Mouse (Mus musculus): Measurements from ENCODE around the gene Gm17334. TPM values are rescaled to one million over a fixed set of nuclear protein-coding genes. Genes with fewer than 3 reads are reported as not detected.
A peak's percentile ranks its signal among the peaks of the same experiment; 100 is the strongest.
"Not testable (repeated sequence)": the region's sequence is repeated elsewhere in the genome, so short reads cannot be mapped to it uniquely, and the experiment has no call there.

Gm17334 gene
- polyA plus RNA-seq, 1 experiment from 2014 or later = 0.19 TPM

- 5% methylated on average over 23 of the region's 23 CpGs for WGBS
- Histone ChIP-seq H3K4me1 (ENCODE audit: control insufficient read depth, insufficient read depth, low read length) (peaks cover 52% of the 10 kb centered on the region), H3K4me3 (ENCODE audit: low read depth, low read length) (peak overlapping the region; percentile 36), H3K36me3 (ENCODE audit: control insufficient read depth, insufficient read depth, low read length) (no peaks in the 10 kb centered on the region), H3K4me2 (ENCODE audit: low read depth, low read length) (peak overlapping the region; percentile 83), H3K27ac (replicated peaks; ENCODE audit: low read depth, low read length) (peak overlapping the region; percentile 91), H3K9me3 (ENCODE audit: control insufficient read depth, low read length) (no peaks in the 10 kb centered on the region), H3K27me3 (replicated peaks; ENCODE audit: control insufficient read depth, insufficient read depth, low read length) (0 out of 2 replicates have a peak, but pooled peaks cover 6% of the 10 kb centered on the region), H3K9ac (ENCODE audit: low read depth, low read length) (peak overlapping the region; percentile 64)
- ATAC-seq (ENCODE audit: low read depth) (no peak), DNase-seq (ENCODE audit: low spot score) (peak; percentile 84)
These were observed 10.0 kb downstream of the Gm17334 start for GRCm38 (mm10) chr11:53762827-53763495.

DNA sequence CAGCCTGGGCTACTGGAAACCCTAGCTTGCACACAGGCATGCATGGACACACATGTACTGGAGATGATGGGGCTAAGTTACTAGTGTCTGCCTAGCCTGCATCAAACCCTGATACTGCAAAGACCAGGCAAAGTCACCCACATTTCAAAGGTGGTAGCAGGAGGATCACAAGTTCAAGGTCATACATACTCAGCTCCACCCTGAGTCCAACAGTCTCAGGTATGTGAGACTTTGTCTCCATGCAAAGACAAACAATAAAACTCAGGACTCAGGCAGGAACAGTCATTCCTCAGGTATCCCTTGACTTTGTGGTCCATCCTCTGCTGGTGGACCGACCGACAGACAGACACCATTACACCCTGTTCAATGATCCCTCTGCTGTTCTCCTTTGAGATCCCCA is 10.6 kb downstream of the Gm17334 start:
- peak overlapping the region; percentile 83 for H3K4me2 ChIP-seq (ENCODE audit: low read depth, low read length)
- H3K9me3 ChIP-seq (ENCODE audit: control insufficient read depth, low read length) = no peaks in the 10 kb centered on the region
- ATAC-seq (ENCODE audit: low read depth) (no peak), DNase-seq (ENCODE audit: low spot score) (no peak)
- WGBS = 61% methylated on average over 2 of the region's 2 CpGs
- no peaks in the 10 kb centered on the region for H3K36me3 ChIP-seq (ENCODE audit: control insufficient read depth, insufficient read depth, low read length)
- H3K27ac ChIP-seq (replicated peaks; ENCODE audit: low read depth, low read length) = peak overlapping the region; percentile 91
- peak overlapping the region; percentile 36; the same call in 1 of the 2 replicates for H3K4me3 ChIP-seq (ENCODE audit: low read depth, low read length)
- H3K9ac ChIP-seq (ENCODE audit: low read depth, low read length) = no peak overlapping the region
- H3K27me3 ChIP-seq (replicated peaks; ENCODE audit: control insufficient read depth, insufficient read depth, low read length) = 0 out of 2 replicates have a peak, but pooled peaks cover 6% of the 10 kb centered on the region
- H3K4me1 ChIP-seq (ENCODE audit: control insufficient read depth, insufficient read depth, low read length) = peaks cover 52% of the 10 kb centered on the region

GRCm38 (mm10) chr11:53761822-53762221 is 11.2 kb downstream of the Gm17334 start:
- ATAC-seq (ENCODE audit: low read depth) (no peak), DNase-seq (ENCODE audit: low spot score) (peak; percentile 57)
- no peak overlapping the region for H3K9ac ChIP-seq (ENCODE audit: low read depth, low read length)
- H3K27me3 ChIP-seq (replicated peaks; ENCODE audit: control insufficient read depth, insufficient read depth, low read length) = 0 out of 2 replicates have a peak, but pooled peaks cover 6% of the 10 kb centered on the region
- 46% methylated on average over 2 of the region's 2 CpGs for WGBS
- H3K4me3 ChIP-seq (ENCODE audit: low read depth, low read length) = no peak overlapping the region
- no peaks in the 10 kb centered on the region for H3K36me3 ChIP-seq (ENCODE audit: control insufficient read depth, insufficient read depth, low read length)
- peaks cover 52% of the 10 kb centered on the region for H3K4me1 ChIP-seq (ENCODE audit: control insufficient read depth, insufficient read depth, low read length)
- no peak overlapping the region for H3K4me2 ChIP-seq (ENCODE audit: low read depth, low read length)
- no peaks in the 10 kb centered on the region for H3K9me3 ChIP-seq (ENCODE audit: control insufficient read depth, low read length)
- H3K27ac ChIP-seq (replicated peaks; ENCODE audit: low read depth, low read length) = peak overlapping the region; percentile 40

GRCm38 (mm10) chr11:53761284-53761683 is 11.7 kb downstream of the Gm17334 start:
- no peaks in the 10 kb centered on the region for H3K36me3 ChIP-seq (ENCODE audit: control insufficient read depth, insufficient read depth, low read length)
- 0 out of 2 replicates have a peak, but pooled peaks cover 6% of the 10 kb centered on the region for H3K27me3 ChIP-seq (replicated peaks; ENCODE audit: control insufficient read depth, insufficient read depth, low read length)
- DNase-seq (ENCODE audit: low spot score) (no peak), ATAC-seq (ENCODE audit: low read depth) (no peak)
- H3K27ac ChIP-seq (replicated peaks; ENCODE audit: low read depth, low read length) = 0 out of 2 replicates have a peak overlapping the region, but pooled peaks have one; percentile 40
- peaks cover 52% of the 10 kb centered on the region for H3K4me1 ChIP-seq (ENCODE audit: control insufficient read depth, insufficient read depth, low read length)
- H3K9ac ChIP-seq (ENCODE audit: low read depth, low read length) = no peak overlapping the region
- WGBS = 68% methylated on average over 5 of the region's 5 CpGs
- H3K9me3 ChIP-seq (ENCODE audit: control insufficient read depth, low read length) = no peaks in the 10 kb centered on the region
- H3K4me2 ChIP-seq (ENCODE audit: low read depth, low read length) = no peak overlapping the region
- H3K4me3 ChIP-seq (ENCODE audit: low read depth, low read length) = no peak overlapping the region

GRCm38 (mm10) chr11:53759545-53760406 is 13.2 kb downstream of the Gm17334 start:
- Histone ChIP-seq H3K27me3 (replicated peaks; ENCODE audit: control insufficient read depth, insufficient read depth, low read length) (0 out of 2 replicates have a peak, but pooled peaks cover 6% of the 10 kb centered on the region), H3K4me3 (ENCODE audit: low read depth, low read length) (no peak overlapping the region), H3K4me1 (ENCODE audit: control insufficient read depth, insufficient read depth, low read length) (peaks cover 52% of the 10 kb centered on the region), H3K9me3 (ENCODE audit: control insufficient read depth, low read length) (no peaks in the 10 kb centered on the region), H3K9ac (ENCODE audit: low read depth, low read length) (peak overlapping the region; percentile 19; the same call in 1 of the 2 replicates), H3K27ac (replicated peaks; ENCODE audit: low read depth, low read length) (peak overlapping the region; percentile 11; the same call in 1 of the 2 replicates), H3K36me3 (ENCODE audit: control insufficient read depth, insufficient read depth, low read length) (no peaks in the 10 kb centered on the region), H3K4me2 (ENCODE audit: low read depth, low read length) (peak overlapping the region; percentile 16)
- peak; percentile 9; the same call in 1 of the 2 replicates for ATAC-seq (ENCODE audit: low read depth)
- DNase-seq (ENCODE audit: low spot score) = peak; percentile 75
- WGBS = 12% methylated on average over 22 of the region's 22 CpGs

- no peaks in the 10 kb centered on the region for H3K36me3 ChIP-seq (ENCODE audit: control insufficient read depth, insufficient read depth, low read length)
- no peak for ATAC-seq (ENCODE audit: low read depth)
- no peaks in the 10 kb centered on the region for H3K9me3 ChIP-seq (ENCODE audit: control insufficient read depth, low read length)
- no peak overlapping the region for H3K4me3 ChIP-seq (ENCODE audit: low read depth, low read length)
- 0 out of 2 replicates have a peak, but pooled peaks cover 6% of the 10 kb centered on the region for H3K27me3 ChIP-seq (replicated peaks; ENCODE audit: control insufficient read depth, insufficient read depth, low read length)
- peaks cover 44% of the 10 kb centered on the region for H3K4me1 ChIP-seq (ENCODE audit: control insufficient read depth, insufficient read depth, low read length)
- no peak overlapping the region for H3K9ac ChIP-seq (ENCODE audit: low read depth, low read length)
- H3K27ac ChIP-seq (replicated peaks; ENCODE audit: low read depth, low read length) = 0 out of 2 replicates have a peak overlapping the region, but pooled peaks have one; percentile 28
- DNase-seq (ENCODE audit: low spot score) = peak; percentile 36
- whole genome bisulfite sequencing = 36% methylated on average over 6 of the region's 6 CpGs
- H3K4me2 ChIP-seq (ENCODE audit: low read depth, low read length) = no peak overlapping the region
These were observed 14.1 kb downstream of the Gm17334 start for GRCm38 (mm10) chr11:53758791-53759351.

GRCm38 (mm10) chr11:53758033-53758432 is 15.0 kb downstream of the Gm17334 start:
- not testable (repeated sequence) for H3K4me2 ChIP-seq (ENCODE audit: low read depth, low read length); H3K27me3 ChIP-seq (replicated peaks; ENCODE audit: control insufficient read depth, insufficient read depth, low read length); H3K4me3 ChIP-seq (ENCODE audit: low read depth, low read length); H3K36me3 ChIP-seq (ENCODE audit: control insufficient read depth, insufficient read depth, low read length); H3K9ac ChIP-seq (ENCODE audit: low read depth, low read length); DNase-seq (ENCODE audit: low spot score); H3K27ac ChIP-seq (replicated peaks; ENCODE audit: low read depth, low read length); H3K9me3 ChIP-seq (ENCODE audit: control insufficient read depth, low read length); ATAC-seq (ENCODE audit: low read depth)
- peaks cover 36% of the 10 kb centered on the region for H3K4me1 ChIP-seq (ENCODE audit: control insufficient read depth, insufficient read depth, low read length)
- WGBS = 78% methylated on average over 9 of the region's 9 CpGs

DNA sequence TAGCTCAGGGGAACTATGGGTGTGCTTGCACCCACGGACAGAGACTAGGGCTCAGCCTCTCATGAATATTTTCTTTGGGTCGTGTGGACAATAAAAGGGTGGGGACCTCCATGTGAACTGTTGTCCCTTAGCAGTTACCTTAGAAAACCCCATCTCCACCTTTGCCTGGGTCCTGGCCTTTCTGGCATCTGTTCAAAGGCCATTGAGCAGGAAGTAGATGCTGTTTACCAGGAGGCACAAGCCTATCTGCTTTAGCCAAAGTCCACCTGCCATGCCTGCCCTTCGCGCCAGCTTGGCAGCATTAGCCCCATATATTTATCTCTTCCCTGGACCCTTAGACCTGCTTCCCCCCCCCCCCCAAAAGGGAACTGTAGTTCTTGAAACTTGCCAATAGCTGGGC is 15.4 kb downstream of the Gm17334 start:
- Histone ChIP-seq H3K4me1 (ENCODE audit: control insufficient read depth, insufficient read depth, low read length) (peaks cover 32% of the 10 kb centered on the region), H3K9ac (ENCODE audit: low read depth, low read length) (no peak overlapping the region), H3K27ac (replicated peaks; ENCODE audit: low read depth, low read length) (no peak overlapping the region), H3K4me2 (ENCODE audit: low read depth, low read length) (no peak overlapping the region), H3K27me3 (replicated peaks; ENCODE audit: control insufficient read depth, insufficient read depth, low read length) (0 out of 2 replicates have a peak, but pooled peaks cover 6% of the 10 kb centered on the region), H3K4me3 (ENCODE audit: low read depth, low read length) (no peak overlapping the region), H3K9me3 (ENCODE audit: control insufficient read depth, low read length) (no peaks in the 10 kb centered on the region), H3K36me3 (ENCODE audit: control insufficient read depth, insufficient read depth, low read length) (no peaks in the 10 kb centered on the region)
- ATAC-seq (ENCODE audit: low read depth) = no peak
- WGBS = 86% methylated on average over 4 of the region's 4 CpGs
- DNase-seq (ENCODE audit: low spot score) = no peak
